Mouse (Mus musculus) lung, postnatal 10 days (tissue): ENCODE measurements at regions not wholly inside any gene's neighbourhood (a gene's known extent, or its start where the extent isn't known, plus 50 kb on each side); places are given as distances from the start of the nearest gene placed in this dataset.

Experiments
- DNase-seq: peaks from one replicate; pipeline ENCODE4 v3.0.0; 2021

DNA sequence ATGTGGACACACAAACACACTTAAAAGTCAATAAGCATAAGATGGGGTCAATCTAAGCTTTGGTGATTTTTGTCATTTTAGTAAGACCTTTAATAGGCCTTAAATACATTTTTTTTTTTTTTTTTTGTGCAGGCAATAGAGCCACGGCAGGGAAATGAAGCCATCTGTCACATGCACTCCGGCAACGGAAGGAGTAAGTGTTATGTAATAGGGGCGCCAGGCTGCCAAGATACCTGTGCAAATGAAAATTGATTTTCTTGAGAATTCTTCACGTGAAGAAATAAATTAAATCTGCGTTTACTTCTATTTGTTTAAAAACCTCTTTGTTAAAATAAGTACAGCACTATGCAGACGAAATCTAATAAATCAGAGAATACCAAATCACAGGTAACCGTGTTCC is 54.6 kb upstream of the Card11 start:
- no peak for DNase-seq

DNA sequence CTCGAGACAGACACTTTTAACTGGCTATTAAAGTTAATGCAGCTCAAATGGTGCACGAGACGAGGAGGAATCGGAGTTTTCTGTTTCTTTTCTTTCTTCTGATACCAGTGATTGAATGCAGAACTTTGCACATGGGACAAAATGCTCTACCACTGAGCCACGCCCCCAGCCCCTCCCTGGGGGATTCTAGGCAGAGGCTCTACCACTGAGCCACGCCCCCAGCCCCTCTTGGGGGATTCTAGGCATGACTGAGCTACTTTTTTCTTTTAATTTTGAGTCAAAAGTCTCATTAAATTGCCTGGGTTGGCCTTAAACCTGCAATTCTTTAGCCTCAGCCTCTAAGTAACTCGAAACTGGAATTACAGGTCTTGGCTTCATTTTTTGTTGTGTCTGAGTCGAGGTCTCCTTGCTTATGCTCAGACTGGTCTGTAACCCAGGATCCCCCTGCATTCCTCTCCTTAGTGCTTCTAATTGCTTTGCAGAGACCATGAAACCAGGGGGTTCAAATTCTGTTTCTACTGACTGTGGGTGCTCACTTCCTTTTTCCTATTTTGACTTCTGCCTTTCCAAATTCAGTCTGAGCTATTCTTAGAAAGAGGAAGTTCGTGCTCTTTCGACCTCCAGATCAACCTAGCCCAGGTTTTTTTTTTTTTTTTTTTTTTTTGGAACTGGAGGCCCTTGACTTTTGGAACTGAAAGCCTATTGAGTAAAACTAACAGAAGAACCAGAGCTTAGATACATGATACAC is 55.4 kb upstream of the Card11 start:
- no peak for DNase-seq

DNA sequence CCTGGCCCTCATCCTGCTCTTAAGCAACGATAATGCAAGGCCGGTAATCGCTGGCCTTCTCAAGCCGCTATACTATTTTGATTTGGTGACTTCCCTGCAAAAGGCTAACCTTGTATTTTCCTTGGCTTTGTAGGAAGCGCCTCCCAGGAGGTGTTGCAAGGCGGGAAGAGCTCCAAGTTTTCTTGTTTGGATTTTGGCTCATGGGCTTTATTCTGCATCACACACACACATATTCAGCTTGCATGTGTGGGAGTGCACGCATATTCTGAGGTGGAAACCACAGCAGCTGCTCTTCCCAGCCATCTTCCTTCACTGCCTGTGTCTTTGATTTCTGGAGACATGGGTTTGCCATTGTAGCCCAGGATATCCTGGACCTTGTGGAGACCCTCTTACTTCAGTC is 57.8 kb upstream of the Card11 start:
- DNase-seq, result no peak

DNA sequence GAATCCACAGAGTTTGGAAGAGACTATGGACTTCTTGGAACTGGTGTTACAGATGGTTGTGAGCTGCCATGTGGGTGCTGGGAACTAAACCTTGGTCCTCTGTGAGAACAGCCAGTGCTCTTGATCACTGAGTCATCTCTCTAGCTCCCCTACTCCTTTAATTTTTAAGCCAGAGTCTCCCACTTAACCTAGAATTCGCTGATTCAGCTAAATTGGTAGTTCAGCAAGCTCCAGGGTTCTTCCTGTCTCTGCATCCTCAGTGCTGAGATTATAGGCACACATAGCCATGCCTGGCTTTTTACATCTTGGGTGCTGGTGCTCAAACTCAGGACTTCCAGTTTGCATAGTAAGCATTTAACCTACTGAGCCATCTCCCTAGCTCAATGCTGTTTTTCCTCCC is 58.5 kb upstream of the Card11 start:
- DNase-seq, result no peak

DNA sequence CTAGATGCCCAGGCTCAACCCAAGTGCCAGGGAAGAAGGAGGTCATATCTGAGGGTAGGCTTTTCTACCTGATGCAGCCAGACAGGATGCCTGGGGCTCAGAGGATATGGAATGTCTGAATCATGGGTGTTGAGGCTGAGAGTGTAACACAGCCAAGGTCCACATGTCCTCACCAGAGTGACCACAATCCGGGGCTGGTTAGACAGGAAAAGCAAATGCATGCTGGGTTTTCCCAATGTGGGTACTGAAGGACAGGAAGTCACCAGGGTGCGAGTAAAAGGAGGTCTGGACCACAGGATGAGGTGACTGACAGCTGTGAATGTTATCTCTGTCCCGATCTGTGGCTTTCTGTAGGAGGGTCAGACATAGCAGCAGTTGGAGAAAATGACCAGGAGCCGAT is 61.8 kb upstream of the Card11 start:
- no peak for DNase-seq

DNA sequence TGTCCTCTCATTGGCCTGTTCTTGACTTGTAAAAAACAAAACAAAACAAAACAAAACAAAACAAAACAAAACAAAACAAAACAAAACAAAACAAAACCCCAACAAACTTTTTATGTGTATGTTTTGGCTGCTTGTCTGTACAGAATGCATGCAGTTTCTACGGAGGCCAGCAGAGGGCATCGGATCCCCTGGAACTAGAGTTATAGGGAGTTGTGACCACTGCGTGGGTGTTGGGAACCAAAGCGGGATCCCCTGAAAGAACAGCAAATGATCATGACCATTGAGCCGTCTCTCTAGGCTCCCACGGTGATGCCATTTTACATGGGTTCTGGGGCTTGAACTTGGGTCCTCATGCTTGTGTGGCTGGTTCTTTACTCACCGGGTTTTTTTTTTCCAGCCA is 67.2 kb upstream of the Card11 start:
- DNase-seq, result no peak

DNA sequence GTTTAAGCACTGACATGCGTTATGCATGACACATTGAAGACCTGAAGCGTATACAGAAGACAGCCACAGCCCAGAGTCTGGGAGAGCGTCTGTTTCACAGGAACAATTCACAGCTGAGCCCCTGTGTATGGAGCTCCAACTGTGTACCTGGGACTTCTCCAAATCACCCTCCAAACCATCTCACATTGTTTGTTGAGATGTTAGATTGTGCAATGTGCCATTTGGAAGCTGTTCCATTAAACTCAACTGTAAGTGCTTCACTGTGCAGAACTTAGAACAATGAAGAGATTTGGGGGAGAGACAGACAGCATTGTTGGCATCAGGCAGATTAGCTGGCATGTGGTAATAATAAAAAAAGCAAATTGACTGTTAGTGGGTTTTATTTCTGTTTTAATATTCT is 74.1 kb upstream of the Card11 start:
- no peak for DNase-seq

DNA sequence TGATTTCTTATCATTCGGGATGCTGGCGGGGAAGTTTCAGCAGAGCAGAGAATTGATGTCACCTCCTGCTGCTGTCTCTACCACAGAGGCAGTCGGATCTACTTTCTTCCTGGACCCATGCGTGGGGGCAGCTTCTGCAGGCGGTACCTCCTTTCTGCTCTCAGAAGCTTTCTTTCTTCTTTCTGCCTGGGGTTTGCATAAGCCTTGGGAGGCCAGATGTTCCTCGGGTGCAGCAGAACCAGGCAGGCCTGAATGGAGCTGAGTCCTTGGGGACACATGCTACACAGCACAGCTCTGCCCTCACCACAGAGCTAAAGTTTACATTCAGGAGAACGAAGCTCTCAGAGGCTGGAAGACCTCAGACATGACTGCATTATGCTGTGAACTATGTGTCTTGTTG is 75.8 kb upstream of the Card11 start:
- DNase-seq, result no peak

DNA sequence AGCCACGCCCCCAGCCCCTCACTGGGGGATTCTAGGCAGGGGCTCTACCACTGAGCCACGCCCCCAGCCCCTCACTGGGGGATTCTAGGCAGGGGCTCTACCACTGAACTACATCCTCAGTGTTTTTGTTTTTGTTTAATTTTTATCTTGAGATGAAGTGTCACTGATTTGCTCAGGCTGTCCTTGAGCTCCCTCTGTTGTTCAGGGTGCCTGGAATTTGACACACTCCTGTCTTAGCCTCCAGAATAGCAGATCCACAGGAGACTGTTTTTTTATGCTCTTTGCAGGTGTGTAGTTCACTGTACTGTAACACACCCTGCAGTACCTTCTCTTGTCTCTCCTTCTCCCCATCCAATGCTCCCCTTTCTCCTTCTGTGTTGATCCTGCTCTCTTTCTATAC is 76.6 kb upstream of the Card11 start:
- no peak for DNase-seq

DNA sequence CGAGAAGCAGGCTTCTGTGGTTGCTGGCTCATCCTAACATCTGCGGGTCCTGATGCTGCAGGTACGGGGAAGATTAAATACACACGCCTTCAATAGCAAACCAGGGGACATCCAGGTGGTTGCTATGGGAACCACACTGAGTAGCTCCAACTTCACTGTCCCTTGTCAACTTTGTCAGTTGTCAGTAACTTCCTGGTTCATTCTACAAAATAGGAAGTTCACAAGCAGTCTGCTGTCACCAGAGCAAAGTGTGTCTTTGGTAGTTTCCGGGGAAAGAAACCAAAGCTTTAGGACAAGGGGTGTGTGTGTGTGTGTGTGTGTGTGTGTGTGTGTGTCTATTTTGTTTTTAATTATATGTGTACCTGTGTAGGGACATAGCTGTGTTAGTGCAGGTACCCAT is 80.5 kb upstream of the Card11 start:
- no peak for DNase-seq

DNA sequence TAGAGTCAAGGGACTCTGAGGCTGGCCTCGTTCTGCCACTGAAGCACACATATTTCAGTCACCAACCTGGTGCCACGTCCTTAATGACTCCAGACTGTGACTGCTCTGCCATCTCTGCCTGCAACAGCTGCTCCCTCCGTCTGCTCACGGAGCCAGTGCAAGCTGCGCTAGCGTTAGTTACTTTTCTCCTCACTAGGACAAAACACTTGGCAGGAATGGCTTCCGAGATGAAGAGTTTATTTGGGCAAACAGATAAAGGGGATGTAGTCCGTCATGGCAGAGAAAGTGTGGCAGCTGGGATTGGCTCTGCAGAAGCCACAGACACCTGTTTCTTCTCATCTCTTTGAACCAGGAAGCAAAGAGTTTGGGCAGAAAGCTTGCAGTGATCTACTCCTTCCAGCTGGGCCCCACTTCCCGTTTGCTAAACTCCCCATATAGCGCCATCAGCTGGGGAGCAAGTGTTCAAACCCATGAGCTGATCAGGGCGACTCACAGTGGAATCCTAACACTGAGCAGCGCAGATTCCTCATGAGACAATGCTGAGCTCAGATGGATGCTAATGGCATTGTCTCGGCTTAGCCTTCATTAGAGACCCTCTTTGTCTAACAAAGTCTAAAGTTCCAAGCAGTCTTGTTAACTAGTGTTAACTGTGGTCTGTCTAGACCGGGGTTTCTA is 83.8 kb upstream of the Card11 start:
- DNase-seq, result no peak

DNA sequence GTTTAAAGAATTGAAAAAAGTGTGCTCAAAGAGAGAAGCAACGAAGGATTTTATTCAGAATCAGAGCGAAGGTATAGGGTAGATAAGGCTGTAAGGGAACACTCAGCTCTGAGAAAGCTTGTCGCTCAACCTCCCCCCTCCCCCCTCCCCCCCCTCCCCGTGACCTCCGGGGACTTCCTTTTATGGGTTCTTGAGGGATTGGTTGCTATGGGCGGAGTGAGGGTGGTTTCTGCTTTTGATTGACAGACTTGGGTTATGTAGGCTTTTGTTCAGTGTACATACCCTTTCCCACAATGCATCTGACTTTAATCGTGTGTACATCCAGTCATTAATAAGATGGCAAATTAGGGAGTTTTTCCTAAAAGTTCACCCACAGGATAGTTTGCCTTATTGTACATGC is 84.4 kb upstream of the Card11 start:
- DNase-seq, result no peak

DNA sequence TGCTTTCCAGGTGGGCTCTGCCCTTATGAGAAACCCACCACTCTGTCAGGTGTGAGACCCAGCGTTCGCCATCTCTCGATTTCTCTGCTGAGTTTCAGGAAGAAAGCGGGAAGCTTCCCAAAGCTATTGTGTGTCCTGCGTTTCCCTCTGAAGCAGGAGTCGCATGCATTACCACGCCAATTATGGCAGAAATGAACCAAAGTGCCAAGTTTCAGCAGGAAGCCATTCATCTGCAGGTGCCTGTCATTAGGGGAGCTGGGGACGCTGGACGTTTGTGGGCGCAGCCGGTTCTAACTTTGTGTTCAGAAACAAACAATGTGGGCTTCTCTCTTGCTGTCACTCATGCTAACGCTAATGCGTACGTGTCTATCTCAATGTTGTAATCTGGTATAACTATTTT is 91.3 kb upstream of the Card11 start:
- no peak for DNase-seq

DNA sequence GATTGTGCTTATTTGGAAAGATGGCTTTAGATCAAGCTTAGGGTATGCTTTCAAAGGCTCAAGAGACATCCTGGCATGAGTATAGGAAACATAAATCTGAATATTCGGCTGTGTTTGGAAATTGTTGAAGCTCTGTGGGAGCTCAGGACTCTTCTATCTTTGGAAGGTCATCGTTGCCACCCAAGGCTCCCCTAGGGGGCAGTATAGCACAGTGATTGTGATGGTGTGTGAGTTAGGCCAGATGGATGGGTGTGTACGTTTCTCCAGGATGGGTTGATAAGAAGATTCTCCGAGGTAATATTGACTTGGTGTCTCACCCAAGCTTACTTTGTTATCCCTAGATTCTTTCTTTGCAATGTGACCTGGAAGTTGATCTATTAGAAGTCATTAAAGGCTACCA is 93.3 kb upstream of the Card11 start:
- DNase-seq, result peak; percentile 42

DNA sequence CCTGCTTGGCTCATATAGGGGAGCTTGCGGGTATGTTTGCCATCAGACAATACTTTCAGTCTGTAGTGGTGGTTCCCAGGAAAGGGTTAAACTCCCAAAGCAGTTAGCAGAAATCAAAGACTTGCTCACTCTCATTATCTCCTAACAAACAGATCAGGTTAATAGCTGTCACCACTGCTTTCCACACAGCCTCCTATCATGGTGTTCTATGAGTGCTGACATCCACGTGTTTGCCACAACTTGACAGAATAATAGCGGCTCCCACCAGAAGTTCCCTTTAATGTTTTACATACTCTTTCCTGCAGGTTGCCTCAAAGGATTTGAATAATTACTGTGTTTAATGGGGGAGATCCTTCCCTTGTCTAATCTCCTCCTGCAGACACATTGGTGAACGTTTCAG is 97.5 kb upstream of the Card11 start:
- DNase-seq, result no peak

DNA sequence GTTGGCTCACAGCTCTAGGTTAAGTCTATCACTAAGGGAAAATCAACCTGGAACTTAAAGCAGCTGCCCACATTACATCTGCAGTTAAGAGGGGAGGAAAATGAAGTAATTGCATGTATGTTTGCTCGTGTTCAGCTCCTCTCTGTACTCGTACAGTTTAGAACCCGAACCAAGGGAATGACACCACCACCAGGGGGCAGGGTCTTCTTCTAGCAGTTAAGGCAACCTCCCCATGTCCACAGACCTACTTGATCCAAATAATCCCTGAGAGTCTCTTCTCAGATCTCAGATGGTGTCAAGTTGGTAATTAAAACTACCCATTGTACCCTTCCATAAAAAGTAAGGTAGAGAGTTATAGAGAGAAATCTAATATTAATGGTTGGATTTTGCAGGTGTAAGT is 111.3 kb upstream of the Card11 start:
- no peak for DNase-seq

DNA sequence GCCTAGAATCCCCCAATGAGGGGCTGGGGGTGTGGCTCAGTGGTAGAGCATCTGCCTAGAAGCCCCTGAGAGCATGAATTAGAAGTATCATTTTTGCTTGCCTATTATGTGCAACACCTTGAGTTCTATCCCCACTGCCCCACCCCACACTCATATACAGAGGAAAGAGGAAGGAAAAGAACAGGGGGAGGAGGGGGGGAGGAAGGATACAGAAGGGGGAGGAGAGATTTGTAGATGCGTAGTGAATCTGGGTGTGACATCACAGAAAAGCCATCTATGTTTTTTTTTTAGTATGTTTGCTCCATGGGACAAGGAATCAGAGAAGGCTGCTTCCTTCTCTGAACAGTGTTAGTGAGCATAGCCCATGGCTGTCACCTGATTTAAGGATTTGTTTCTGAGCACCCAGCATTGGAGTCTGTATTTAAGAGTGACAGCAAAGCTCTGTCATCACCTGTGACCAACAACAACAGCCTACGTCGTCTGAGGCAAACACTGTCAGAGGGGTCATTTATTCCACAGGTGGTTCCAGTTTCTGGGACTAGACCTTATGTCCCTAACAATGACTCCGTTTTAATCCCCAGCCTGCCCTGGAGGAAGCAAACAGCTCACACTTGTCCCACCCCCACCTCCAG is 115.0 kb upstream of the Card11 start:
- DNase-seq, result no peak

DNA sequence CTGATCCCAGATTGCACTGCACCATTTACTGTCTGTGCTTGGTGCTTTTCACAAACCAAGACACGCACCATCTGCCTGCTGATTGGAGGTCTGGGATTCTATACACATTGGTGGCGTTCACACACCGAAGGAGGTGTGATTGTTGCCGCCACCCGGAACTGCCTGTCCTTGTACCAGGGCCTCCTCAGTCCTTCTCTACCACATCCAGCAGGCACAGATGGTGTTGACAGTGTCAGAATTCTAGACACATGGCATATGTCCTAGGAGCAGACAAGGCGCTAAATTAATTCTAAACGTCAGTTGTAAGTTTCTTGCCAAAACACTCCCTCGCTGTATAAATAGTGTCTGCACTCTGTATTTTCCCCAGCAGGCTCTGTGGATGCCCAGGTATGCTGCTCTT is 115.6 kb upstream of the Card11 start:
- no peak for DNase-seq

DNA sequence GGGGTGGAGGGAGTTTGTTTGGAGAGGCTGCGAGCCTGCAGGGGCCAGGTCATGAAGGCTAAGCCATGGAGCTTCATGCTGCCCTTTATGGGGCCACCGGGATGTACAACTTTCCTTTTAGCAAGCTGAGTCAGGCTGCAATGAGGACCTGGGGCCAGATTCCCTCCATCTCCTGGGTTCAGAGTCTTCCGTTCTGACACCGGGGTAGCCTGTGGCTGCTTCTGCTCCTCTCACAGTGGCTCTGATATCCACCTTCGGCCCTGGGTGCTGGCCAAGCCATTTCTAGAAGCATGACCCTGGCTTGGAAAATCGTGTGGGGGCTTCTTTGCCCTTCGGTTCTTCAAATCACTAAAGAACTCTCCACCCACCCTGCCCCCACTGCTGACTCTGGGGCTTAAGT is 115.4 kb upstream of the Sdk1 start:
- DNase-seq, result no peak

DNA sequence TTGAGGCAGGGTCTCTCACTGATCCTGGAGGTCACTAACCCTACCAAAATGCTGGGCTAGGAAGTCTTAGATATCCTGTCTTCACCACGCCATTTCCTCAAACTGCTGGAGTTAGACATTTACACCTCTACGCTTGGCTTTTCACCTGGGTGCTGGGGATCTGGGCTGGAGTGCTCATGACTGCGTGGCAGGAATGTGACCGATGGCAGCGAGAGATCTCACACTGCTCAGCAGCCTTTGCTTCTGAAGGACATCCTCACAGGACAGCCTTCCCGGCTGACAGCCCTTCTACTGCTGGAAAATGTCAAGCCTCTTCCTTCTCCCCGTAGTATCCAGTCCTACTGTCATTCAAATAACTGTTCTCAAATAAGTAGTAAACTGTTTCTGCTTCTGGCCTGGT is 114.8 kb upstream of the Sdk1 start:
- DNase-seq, result no peak

DNA sequence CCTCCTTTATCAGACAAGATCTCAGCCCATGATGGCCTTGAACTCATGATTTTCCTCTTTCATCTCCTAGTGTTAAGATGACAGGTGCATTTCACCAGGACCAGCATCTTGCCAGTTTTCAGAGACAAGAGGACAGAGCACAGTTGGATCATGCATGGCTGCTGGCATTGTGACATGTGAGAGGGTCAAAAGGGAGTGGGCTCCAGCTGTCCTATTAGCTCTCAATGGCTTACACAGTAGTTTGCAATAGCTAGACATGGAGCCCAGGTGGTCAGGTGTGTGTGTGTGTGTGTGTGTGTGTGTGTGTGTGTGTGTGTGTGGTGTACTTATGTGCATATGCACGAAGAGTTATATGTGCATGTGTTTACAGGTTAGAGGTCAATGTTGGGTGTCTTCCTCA is 110.3 kb upstream of the Sdk1 start:
- DNase-seq, result no peak

DNA sequence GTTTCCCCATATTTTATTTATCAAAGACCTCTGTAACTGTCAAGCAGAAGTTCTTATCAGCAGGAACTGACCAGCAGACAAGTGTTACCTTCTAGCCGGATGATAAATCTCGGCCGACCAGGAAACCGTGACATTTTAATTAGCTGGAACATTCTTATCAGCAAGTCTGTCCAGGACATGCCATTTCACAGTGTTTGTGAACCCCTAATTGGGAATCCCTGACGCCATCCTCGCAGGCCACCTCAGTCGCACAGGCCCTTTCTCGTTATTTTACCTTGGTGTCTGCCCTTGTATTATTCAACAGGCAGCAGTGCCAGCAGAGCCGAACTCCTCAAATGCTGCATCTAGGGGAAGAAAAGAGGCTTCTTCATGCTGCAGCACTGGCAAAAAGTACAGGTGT is 109.4 kb upstream of the Sdk1 start:
- DNase-seq, result no peak

DNA sequence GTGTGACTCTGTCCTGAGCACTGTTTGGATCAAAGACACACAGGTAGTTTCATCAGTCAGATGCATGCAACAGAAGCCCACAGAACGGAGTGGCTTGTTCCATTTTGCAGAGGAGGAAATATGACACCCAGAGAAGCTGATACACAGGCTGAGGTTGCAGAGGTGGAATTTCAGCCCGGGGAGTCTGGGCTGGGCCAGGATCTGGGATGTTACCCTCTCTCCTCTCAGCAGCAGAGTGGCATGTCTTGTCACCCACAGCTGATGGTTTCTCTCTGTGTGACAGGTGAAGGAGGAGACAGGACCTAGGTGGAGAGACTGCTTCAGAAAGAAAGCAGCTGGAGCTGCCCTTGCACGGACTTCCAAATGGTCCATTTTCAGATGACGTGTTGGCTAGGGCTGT is 105.1 kb upstream of the Sdk1 start:
- DNase-seq, result no peak

DNA sequence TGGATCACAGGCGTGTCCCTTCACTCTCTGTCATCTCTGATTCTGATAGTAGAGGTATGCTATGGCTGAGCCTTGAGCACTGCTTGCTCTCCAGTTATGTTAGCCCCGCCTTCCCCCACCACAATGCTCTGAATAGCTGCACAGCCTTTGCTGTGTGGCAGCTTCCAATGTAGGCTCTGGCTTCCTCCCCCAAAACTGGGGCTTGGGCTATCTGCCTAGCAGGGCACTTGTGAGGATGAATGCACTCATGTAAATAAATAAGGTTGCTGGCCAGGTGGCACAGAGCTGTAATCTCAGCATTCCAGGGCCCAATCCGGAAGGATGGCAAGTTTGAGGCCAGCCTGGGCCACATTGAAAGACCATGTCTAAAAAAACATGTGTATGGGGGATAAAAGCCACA is 103.6 kb upstream of the Sdk1 start:
- DNase-seq, result no peak
